Mouse (Mus musculus) heart, postnatal 0 days (tissue): ENCODE results near the gene S100a2.

Source experiments
- CTCF ChIP-seq: IDR thresholded peaks from 2 replicates; pipeline ENCODE4 v1.5.1; 2016; ENCODE audit warnings: antibody characterized with exemption, control low read depth, low read depth
- EP300 ChIP-seq: IDR thresholded peaks from 2 replicates; pipeline ENCODE4 v1.6.1; 2016; ENCODE audit warnings: antibody characterized with exemption, low read depth

- TF ChIP-seq CTCF: no peak
- TF ChIP-seq EP300: no peak
Measured at GRCm38 (mm10) chr3:90605736-90606135, 15.7 kb downstream of the S100a2 start.
